Mouse (Mus musculus): ENCODE data around the gene Tysnd1.

Tysnd1 gene

GRCm38 (mm10) chr10:61689405-61689804 lies 5.9 kb upstream of the Tysnd1 start:
- no peak for DNase-seq (ENCODE audit: low read depth, low spot score)

- DNase-seq (ENCODE audit: low read depth, low spot score), result no peak
Observed at GRCm38 (mm10) chr10:61693563-61693962, 1.8 kb upstream of the Tysnd1 start.

DNA sequence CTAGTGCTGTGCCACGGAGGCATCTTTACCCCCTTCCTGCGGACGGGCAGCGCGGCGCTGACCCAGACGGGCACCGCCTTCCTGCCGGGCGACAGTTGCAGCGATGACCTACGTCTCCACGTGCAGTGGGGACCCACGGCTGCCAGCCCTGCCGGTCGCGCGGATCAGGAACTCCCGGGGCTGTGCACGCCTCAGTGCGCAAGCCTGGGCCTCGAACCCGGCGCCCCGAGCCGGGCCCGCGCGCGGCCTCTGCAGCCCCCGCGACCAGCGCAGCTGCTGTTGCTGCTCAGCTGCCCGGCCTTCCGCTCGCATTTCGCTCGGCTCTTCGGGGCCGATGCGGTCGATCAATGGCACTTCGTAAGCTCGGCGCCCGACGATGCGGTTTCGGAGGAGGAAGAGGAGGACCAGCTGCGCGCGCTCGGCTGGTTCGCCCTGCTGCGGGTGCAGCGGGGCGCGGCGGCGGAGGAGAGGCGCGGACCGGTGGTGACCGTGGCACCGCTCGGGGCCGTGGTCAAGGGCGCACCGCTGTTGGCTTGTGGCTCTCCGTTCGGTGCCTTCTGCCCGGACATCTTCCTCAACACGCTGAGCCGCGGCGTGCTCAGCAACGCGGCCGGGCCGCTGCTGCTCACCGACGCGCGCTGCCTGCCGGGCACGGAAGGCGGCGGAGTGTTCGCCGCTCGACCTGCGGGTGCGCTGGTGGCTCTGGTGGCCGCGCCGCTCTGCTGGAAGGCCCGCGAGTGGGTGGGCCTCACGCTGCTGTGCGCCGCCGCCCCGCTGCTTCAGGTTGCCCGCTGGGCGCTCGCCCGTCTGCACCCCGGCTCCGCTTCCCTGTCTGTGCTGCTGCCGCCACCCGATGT lies 617 bp downstream of the Tysnd1 start:
- DNase-seq (ENCODE audit: low read depth, low spot score), result peak; percentile 42

DNA sequence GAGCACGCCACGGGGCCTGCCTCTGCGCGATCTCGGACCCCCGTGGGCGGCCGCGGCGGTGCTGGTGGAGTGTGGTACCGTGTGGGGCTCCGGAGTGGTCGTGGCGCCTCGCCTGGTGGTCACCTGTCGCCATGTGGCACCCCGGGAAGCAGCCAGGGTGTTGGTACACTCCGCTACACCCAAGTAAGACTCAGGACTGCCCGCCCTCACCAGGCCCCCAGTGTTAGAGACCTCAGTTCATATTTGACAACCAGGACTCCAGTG lies 1.2 kb downstream of the Tysnd1 start:
- no peak for DNase-seq (ENCODE audit: low read depth, low spot score)

- no peak for DNase-seq (ENCODE audit: low read depth, low spot score)
Observed at GRCm38 (mm10) chr10:61697028-61697427, 1.7 kb downstream of the Tysnd1 start.

GRCm38 (mm10) chr10:61704663-61705062 lies 9.3 kb downstream of the Tysnd1 start:
- DNase-seq (ENCODE audit: low read depth, low spot score), result no peak

- peak; percentile 29 for DNase-seq (ENCODE audit: low read depth, low spot score)
Observed at GRCm38 (mm10) chr10:61706412-61707375, 11.4 kb downstream of the Tysnd1 start.

DNA sequence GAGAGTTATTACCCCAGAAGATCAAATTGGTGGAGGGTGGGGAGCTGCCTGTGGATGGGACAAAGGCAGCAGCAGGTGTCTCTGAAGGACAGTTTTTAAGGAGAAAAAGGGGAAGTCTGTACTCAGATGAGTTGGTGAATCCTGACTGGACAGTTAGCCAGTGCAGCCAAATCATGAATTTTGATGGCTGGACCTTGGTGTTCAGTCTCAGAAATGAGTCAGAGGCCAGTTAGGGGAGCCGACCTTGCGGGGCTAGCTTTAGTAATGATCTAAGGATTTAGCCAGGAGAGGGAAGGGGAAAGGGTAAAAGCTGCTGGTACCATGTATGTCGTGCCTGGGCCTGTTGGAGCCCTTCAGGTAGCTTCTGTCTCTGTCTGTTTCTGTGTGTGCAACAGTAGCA lies 18.3 kb downstream of the Tysnd1 start:
- DNase-seq (ENCODE audit: low read depth, low spot score), result no peak

DNA sequence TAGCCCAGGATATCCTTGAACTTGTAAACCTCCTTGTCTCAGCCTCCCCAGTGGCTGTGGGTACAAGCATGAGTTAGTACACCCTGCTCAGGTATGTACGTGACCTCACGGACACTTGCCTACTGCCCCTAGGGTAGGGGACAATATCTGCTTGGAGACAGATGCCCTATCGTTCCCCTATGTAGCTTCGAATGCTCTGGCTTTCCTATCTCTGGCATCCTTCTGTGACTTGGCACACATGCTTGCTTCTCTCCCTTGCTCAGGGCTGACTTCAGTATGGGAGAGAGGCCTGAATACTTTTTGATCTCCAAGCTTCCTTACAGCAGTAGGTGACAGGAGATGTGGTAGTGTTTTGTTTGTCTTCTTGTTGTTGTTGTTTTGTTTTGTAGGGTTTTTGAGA lies 18.8 kb downstream of the Tysnd1 start:
- no peak for DNase-seq (ENCODE audit: low read depth, low spot score)

- DNase-seq (ENCODE audit: low read depth, low spot score), result peak; percentile 86
Observed at GRCm38 (mm10) chr10:61714771-61715461, 19.6 kb downstream of the Tysnd1 start, which contains the start of gene Aifm2. TSS of gene Aifm2 (plus strand) at chr10:61715263.

- DNase-seq (ENCODE audit: low read depth, low spot score), result no peak
Observed at GRCm38 (mm10) chr10:61715462-61715837, 20.1 kb downstream of the Tysnd1 start.

DNA sequence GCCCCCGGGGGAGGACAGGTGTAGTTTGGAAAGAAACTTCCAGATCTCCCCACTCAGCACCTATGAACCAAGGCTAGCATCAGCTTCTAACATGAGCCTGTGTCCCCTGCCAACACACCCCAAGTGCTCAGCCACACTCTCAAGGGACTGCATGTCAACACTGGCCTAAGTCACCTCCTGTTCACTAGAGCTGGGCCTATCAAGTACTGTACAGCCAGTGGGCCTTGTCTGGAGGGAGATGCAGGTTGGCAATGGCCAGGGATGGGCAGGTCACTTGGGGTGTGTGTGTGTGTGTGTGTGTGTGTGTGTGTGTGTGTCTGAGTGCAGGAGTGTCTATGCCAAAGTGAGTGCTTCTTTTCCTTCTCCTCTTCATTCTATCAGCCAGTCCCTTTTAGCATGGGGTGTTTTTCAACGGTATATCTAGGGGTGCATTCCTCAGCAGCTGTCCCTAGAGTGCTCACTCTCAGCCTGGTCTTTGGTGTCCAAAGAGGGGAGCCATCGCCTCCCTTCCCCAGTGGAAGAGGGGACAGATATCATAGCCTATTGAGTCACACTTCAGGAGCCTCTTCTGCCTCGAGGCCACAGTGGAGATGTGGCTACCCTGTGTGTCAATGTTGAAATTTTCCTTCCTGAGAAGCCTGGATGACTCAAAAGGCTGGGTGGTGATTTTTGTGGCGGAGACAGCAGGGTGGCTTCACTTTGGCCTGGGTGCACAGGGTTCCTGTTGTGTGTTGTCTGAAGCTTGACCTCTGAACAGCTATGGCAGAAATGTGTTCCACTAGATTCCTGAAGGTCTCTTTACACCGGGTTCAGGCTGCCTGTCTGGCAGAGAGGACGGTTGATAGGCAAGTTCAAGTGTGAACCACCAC lies 20.9 kb downstream of the Tysnd1 start:
- no peak for DNase-seq (ENCODE audit: low read depth, low spot score)

GRCm38 (mm10) chr10:61717406-61718296 lies 22.3 kb downstream of the Tysnd1 start:
- DNase-seq (ENCODE audit: low read depth, low spot score), result no peak

DNA sequence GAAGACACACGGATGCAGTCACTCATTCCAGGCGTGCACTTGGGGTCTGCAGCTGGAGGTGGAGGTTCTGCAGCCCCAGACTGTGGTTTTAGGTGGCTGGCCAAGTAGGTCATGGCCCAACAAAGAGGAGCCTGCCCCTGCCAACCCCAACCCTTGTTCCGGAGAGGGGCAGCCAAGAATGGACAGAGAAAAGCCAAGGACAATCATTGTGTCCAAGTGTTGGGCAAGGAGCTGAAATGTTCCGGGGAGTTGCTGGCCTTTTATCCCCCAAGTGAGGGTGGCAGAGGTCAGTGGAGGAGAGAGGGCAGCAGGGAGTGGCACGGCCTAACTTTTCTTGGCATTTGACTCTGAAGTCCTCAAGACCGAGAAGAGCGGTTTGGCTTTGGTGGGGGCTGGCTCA lies 25.0 kb downstream of the Tysnd1 start:
- DNase-seq (ENCODE audit: low read depth, low spot score), result no peak

GRCm38 (mm10) chr10:61722215-61722614 lies 26.9 kb downstream of the Tysnd1 start:
- no peak for DNase-seq (ENCODE audit: low read depth, low spot score)

GRCm38 (mm10) chr10:61723271-61723670 lies 28.0 kb downstream of the Tysnd1 start:
- DNase-seq (ENCODE audit: low read depth, low spot score), result no peak

DNA sequence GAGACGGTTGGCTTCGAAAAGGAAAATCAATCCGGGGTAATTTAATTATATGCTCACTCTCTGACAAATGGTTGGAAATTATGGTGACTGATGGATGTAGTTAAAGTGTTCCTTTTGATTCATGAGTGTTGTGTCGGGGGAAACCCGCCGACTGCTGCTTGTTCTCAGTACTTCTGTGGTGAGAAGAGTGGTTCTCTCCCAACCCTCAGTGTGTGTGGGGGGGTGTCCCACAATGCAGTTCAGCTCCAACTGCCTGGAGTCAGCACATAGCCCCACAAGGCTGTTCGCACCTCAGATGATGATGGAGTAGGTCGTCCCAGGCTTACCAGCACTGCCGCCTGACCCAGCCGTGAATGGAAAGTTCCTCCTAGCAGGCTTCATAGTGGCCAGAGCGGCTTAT lies 33.9 kb downstream of the Tysnd1 start:
- no peak for DNase-seq (ENCODE audit: low read depth, low spot score)

GRCm38 (mm10) chr10:61730171-61730570 lies 34.9 kb downstream of the Tysnd1 start:
- DNase-seq (ENCODE audit: low read depth, low spot score), result peak; percentile 50

DNA sequence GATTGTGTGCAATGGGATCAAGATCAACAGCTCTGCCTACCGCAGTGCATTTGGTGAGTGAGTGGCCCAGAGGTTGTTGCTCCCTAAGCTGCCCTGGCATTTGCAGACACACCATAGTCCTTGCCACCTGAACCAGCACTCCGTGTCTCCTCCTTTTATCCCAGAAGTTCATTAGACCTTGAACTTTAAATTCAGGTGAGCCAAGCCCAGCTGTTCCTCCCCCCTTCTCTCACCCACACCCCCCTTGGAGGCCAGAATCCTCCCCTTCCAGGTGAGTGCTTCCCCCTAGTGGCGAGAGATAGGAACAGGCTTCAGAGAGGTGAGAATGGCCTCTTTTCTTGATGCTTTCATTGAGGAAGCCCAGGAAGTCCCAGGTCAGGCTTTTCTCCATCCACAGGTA lies 39.1 kb downstream of the Tysnd1 start:
- peak; percentile 73 for DNase-seq (ENCODE audit: low read depth, low spot score)

- no peak for DNase-seq (ENCODE audit: low read depth, low spot score)
Observed at GRCm38 (mm10) chr10:61736671-61737078, 41.4 kb downstream of the Tysnd1 start.
